Mouse (Mus musculus): Measurements from ENCODE around the gene Irf4.

Irf4 gene

DNA sequence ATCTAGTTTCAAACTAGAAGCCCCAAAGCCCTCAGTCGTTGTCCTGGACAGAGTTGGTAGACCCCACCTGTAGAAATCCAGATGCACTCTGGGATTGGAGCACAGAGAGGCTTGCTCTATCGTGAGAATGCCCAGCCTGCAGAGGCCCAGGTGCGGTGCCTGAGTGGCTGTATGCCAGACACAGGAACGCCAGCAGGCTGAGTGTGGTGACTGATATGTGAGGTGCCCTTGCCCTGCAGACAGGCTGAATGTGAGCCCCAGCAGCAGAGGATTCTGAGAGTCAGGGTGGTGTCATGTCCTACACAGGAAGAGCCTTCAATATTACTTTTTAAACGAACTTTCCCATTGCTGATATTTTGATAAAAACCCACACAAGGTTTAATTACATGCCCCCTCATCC lies 16.9 kb downstream of the Irf4 start:
- DNase-seq: no peak

DNA sequence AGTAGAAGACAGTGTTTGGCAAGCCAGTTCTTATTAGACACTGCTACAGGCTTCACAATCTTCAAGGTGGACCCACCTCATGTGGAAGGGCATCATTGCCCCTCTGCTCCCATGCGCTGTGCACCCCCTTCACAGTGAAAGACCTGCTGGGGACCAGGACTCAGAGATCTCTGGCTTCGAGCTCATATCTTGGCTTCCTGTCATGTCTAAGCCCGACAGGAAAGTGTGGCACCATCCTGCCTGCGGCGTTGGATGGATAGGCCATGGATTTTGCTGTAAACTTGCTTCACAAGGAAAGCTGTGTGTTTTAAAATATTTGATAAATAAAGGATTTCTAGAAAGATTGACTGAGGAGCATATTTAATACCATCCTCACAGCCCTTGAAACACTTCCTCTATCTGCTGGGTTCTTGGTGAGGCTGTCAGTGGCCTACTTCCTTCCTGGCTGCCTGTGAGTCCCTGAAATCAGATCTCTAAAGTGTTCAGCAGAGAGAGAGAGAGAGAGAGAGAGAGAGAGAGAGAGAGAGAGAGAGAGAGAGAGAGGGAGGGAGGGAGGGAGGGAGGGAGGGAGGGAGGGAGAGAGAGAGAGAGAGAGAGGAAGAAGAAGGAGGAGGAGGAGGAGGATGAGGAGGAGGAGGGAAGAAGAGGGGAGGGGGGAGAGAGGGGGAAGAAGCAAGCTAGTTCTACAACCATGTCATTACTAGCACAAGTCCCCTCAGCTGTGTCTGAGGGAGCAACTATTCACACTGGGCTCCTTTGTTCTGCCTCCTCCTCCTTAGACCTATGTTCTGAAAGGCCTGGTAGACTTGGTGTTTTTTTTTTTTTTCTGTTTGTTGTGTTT lies 17.8 kb downstream of the Irf4 start:
- DNase-seq: no peak

DNA sequence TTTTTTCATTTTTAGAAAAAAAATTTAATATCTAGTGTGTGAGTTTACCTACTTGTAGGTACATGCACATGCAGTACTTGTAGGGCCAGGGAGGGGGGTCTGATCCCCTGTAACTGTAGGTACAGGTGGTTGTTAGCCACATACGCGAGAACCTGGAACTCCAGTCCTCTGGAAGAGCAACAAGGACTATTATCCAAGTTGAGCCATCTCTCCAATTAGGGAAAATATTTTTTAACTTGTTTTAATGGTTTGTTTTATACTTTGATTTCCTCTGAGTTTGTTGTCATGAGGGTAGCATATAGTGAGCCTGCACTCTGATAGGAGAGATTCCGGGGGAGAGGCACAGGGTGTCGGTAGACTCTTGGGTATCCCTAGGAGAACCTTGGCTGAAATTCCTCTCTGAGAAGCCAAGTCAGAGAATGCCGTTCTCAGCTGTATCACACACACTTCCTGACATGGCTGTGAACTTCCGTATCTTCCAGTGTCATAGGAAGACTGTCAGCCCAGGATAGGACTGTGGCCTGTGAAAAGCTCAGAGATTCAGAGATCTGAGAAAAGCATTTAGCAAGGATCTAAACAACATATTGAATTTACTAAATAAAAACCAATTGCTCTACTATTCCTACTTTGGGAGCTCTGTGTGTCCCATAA lies 18.6 kb downstream of the Irf4 start:
- no peak for DNase-seq

DNA sequence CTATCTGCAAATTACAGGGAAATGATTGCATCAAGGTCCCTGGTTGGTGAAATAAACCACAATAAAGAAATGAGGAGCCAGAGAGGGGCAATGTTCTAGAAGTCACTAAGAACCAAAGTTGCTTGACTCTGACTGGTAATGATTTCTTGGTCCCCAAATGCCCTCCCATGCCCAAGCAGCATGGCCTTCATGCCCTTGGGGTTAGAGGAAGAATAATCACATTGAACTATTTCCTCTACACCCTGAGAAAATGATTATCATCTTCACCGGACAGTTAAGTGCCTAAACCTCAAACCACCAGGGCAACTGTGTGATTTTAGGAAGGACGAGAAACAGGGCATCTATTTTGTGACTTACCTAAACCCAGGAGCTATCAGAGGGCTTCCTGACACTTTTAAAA lies 27.0 kb downstream of the Irf4 start:
- DNase-seq: no peak

DNA sequence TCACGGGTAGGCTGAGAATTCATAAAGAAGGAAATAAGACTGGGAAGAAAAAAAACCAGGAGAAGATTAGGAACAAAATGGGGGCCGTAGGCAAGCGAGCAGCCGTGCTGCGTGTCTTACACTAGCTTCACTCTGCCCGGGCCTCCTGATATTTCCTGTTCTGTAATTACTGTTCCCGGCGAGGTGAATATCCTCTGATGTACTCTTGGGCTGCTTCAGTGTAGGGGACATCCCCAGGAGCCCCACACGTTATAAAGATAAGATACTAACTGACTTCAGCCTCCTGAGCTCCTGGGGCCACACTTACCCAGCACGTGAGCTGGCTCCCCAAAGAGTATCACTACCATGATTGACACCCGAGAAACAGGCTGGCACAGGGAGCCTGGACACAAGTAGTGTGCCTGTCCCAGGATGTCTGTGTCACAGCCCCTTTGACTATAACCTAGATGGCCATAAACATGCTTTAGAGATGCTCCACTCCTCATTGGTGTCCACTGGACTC lies 28.7 kb downstream of the Irf4 start:
- no peak for DNase-seq

DNA sequence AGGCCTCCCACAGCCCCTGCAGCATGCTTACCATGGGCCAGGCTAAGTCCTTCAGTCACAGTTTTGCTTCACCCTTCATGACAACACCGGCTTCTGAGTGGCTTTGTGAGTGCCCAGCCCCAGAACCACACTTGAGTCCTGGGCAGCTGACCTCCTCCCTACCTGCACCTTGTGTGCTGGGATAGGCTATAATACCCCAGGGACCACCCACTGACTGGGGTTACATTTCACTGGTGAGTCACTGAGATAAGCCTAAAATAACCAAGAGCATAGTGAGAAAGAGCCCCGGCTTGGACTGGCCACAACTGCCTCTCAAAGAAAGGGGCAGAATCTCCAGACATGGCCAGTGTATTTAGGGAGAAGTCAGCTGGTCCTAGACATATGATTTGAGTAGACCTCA lies 32.9 kb downstream of the Irf4 start:
- DNase-seq: no peak

DNA sequence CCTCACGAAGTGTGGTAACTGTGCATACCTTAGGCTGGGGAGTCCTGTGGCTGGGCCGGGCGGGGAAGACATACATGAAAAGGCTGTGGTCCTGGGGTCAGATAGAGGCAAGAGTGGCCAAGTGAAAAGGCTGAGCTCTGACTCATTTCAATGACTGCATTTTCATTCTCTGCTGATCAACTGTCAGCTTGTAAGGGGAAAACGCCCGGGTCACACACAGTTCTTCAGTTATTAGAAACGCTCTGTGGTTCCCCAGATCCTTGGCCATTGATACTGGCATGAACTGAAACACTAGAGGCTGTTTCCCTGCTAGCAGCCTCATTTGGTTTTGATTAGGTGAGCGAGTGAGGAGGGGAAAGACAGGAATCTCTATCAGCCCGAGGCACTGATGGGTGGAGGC lies 33.4 kb downstream of the Irf4 start:
- no peak for DNase-seq

DNA sequence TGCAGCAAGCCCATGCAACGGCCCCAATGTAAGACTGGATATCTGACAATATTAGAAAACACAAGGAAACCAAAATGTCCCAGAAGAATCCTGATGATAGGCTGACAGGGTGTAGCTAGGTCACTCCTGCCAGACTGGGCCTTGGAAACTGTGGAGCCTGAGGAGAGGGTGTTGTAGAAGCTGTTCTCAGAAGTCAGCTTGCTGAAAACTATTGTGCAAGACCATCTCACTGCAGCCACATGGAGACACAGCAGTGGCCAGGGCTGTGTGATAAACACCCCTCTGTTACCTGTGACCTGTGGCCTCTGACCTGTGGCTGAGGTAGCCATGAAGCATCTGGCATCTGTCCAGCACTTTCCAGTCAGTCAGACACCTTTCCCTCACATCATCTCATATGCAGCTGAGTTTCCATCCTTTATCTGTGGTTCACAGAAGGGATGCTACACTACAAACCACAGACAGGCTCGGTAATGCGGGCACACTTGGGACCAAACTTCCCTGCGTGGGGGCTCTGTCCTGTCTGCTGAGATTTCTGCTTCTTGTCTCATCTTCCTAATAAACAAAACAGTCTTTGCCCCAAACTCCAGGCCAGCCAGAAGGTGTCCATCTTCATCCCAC lies 36.5 kb downstream of the Irf4 start:
- no peak for DNase-seq

DNA sequence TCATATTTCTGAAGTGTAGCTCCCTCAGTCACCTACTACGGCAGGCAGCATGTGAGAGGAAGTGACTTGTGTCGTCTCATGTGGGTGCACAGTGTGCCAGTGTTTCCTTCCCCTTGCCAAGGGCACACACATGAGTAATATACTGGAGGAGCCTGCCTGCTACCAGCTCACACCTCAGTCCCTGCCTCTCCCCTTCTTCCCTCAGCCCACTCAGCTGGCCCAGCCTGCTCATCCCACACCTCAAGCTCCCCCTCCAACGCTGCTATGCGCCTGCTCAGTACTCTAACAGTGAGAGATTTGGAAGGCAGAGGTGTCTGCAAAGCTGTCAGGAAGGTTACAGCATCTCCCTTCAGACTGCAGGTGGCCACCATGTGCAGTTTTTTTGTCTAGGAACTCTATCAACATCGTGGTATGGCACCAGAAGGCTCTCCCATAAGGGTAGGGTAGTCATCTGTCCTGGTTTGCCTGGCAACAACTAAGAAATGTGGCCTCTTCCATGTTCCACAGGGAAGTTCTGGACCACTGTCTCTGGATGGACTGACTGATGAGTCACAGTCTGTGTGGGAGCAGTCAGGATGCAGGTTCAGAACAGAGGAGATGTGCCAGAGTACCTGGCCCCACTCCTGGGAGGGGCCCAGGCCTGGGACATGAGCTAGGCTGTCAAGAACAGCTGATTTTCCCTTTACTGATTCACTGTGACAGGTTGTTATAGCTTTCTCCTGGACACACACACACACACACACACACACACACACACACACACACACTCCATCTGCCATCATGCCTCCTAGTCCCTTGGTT lies 37.4 kb downstream of the Irf4 start:
- no peak for DNase-seq

DNA sequence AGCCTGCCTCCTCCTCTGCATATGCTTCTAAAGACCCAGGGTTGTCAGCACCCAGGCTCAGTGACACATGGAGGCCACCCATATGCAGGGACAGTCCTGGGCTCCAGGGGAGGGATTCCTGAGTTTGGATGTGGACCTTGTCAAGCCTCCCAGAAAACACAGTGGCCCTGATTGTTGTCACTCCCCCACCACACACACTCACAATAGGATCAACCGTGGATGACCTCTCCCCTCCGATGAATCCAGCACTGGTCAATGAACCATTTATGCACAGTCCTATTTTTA lies 38.0 kb downstream of the Irf4 start:
- no peak for DNase-seq

DNA sequence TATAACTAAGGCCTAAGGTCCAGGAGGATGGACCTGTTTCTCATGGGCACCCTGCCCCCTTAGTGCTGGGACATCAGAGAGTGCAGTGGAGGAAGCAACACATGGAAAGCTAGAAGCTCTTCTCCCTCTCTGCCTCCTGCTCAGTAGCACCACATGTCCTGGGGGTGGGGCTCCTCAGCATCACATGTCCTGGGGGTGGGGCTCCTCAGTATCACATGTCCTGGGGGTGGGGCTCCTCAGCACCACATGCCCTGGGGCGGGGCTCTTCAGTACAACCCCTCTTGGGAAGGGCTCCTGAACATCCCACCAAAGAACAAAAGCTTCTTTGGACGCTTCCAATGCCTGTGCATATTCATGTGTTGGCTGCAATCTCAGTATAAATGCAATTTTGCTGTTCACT lies 38.5 kb downstream of the Irf4 start:
- DNase-seq: no peak

DNA sequence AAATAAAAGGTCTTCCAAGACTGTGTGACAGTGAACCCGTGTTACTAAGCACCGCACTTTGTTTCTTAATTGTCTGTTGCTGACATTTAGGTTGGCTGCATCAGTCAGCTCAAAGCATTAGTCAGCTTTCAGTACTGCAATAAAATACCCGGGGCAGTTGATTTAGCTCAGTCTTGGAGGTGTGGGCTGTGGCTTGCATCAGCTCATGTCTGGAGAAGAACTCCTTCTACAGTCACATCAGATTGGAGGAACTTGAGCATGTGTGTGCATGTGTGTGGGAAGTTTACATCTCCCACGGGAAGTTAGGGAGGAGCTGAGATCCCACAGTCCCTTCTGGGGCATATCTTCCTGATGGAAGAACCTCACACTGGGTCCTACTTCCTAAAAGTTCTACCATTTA lies 38.9 kb downstream of the Irf4 start:
- no peak for DNase-seq

DNA sequence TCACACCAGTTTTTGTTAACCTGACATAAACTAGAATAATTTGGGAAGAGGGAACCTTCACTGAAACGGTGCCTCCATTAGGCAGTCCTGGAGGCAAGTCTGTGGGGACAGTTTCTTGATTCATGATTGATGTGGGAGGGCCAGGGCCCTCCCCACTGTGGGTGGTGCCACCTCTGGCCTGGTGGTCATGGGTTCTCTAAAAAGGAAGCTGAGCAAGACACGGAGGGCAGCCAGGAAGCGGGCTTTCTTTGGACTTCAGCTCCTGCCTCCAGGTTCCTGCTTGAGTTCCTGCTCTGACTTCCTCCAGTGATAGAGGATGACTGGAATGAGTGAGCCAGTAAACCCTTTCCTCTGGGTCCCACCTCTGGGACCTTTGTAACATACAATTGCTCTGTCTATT lies 39.4 kb downstream of the Irf4 start:
- DNase-seq: no peak

DNA sequence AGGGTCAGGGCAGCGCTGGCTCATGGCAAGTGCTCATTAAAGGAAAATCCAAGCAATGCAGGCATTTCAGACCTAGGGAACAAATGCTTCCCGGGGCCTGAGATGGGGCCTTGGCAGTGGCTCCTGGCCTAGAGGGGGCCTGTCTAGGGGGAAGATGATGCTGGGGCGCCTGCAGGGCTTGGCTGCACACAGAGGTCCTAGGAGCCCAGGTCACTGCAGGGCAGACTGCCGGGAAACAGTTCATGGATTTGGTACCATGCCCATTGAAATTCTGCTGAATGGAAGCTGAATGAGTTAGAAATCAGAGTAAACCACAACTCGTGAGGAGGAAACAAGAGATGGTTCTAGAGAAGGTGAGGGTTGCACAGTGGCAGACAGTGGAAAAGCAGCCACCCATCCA lies 41.0 kb downstream of the Irf4 start:
- DNase-seq: no peak

DNA sequence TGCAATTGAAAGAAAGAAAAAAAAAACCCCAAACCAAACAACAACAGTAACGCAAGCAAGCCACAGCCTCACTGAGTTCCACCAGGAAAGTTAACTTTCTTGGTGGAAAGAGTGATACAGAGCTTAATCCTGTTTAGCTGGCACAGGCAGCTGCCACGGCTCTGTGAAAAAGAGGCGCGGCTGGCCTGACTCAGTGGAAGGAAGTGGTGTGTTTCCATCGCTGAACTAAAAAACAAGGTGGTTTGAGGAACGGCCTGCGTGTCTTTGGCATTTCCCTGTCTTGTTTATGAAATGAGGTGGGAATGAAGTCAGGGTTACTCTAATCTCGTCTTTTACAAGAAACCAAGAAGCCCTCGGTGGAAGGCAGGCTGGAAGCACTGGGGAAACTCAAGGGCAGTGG lies 43.3 kb downstream of the Irf4 start:
- DNase-seq: no peak

DNA sequence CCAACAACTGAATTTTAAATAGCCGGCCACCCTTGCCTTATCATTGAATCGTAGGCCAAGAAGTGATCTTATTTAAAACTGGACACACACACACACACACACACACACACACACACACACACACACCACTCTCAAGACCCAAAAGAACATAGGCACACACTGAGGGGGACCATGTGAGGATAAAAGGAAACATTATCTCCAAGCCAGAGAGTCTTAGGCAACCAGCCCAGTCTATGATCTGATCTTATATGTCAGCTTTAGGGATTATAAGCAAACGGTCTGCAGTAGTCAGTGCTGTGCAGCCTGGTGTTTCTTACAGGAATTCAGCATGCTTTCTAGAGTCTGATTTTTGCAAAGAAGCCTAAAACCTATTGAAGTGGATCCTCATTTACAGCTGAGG lies 43.7 kb downstream of the Irf4 start:
- DNase-seq: no peak

DNA sequence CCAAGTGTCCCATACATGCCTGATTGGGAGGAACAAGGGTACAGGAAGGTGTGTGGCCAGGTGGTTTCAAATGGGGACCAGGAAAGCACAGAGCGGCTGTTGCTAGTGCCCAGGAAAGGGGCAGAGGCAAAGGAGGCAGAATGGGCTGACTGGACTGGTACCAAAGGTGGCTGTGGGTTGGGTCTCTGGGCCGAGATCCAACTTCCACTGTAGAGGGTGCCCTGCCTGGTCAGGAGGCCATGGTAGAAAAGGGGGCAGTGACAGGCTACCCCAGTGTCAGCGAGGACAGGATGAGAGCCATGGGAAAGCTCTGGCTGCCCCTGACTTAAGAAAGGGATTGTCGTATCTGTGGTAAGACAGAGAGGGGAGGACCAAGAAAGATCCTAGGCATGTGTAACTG lies 44.2 kb downstream of the Irf4 start:
- DNase-seq: no peak

DNA sequence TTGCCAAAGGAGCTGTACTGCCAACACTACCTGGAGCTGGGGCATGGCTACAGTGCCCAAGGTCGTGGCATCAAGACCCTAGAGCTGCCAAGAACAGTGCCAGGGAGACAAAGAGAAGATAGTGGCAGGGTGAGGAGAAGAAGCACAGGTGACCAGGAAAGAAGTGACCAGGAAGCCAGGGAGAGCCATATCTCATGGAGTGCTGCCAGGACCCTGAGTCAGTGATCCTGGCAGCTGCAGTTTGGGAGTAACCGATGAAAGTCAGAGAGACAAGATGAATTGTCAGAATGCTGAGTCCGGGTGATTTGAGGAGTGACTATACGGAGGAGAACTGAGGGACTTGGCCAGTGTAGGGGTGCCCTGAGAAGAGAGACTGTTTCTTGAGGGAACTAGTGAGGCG lies 44.6 kb downstream of the Irf4 start:
- DNase-seq: no peak

DNA sequence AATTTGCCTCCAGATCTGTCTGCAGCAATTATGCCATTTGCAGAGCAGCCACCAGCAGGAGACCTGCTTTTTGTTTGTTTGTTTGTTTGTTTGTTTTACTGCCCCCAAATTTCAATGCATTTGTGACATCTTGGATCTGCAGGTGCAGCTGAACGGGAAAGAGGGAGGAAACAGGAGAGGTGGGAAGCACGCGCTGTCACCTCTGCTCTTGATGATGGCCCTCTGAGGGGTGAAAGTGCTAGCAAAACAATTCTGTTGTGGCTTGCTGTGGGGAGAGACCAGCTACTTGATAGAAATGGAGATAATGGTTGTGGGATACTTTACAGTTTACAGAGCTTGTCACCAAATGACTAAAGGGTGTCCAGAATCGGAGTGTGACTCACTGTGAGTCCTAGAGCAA lies 46.9 kb downstream of the Irf4 start:
- DNase-seq: no peak

DNA sequence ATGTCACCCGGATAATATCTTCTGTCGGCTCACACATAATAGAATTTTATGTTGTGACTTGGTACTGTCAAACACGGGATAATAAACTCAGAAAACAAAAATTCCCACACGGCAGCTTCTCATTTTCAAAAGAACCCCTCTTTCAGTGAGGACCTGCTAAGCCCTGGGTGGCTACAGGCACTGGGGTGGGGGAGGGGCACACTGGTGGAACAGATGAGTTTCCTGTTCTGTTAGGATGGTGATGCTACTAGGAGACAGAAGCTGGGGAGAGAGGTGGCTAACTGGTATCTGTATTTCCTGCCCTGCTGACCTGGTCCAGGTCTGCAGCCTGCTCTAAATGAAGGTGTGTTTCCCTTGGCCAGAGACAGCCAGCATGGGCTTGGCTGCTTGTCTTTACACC lies 52.9 kb downstream of the Irf4 start:
- DNase-seq: no peak

DNA sequence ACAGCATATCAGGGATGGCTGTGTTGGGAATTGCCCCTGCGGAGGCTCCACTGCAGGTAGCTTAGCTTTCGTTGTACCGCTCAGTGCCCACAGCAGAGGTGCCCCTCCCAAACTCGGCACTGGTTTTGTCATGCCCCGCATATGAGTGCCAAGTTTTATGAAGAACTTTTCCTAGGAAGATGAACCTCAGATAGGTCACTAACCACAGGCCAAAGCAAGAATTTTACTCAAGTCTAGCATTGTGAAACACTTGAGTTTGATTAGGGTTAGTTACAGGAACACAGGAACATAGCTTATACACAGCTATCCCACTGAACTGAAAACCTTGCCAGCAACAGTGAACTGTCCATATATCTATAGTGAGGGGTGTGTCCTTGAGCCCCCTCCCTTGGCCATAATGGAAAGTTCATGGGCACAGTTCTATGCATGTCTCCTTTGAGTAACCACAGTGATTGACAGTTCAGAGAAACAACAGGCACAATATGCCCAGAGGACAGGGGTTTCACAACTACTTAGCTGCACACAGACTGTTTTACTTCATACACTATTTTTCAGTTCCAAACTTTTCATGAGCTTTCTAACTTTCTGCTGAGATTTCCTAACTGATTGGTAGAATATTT lies 53.4 kb downstream of the Irf4 start:
- DNase-seq: no peak

DNA sequence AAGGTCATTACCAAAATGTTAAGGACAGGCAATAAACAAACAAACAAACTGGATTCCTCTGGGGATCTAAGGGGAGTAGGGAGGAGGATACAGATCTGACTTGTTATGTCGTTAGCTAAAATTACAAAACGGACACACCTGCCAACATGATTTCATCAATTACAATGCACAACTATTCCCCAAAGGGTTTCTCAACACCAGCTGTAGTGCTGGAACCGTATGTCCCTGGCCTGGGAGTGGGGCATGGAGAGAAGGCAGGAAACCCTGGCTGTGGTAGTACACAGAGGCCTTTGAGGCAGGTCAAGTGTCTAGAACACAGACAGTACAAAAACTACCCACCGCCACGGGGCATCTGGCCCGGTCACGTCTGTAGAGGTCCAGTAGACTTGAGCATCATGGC lies 60.2 kb downstream of the Irf4 start:
- DNase-seq: no peak

DNA sequence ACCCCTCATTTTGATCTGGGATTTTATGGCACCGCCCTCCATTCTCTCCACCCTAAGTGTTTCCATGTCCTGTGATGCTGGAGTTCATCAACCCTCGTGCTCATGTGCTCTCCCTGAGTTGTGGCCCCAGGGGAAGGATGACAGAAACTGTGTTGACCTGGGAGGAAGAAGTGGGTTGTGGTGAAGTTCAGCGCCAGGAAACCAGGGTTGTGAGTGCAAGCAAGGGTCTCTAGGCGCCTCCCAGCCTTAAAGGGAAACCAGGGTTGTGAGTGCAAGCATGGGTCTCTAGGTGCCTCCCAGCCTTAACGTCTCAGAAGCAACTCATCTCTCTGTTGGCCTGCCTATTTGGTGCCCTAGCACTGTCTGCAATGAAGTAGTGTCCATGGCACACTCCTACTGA lies 64.4 kb downstream of the Irf4 start:
- DNase-seq: no peak
